Mouse (Mus musculus): ENCODE data around the gene Col19a1.

The Col19a1 gene

GRCm38 (mm10) chr1:24225825-24226526, 361.3 kb downstream of the Col19a1 start:
- DNase-seq = peak; percentile 93

GRCm38 (mm10) chr1:24222981-24223612, 364.2 kb downstream of the Col19a1 start:
- peak; percentile 80 for DNase-seq

GRCm38 (mm10) chr1:24222231-24222630, 365.0 kb downstream of the Col19a1 start:
- no peak for DNase-seq

GRCm38 (mm10) chr1:24219041-24219440, 368.2 kb downstream of the Col19a1 start:
- DNase-seq = no peak
